Mouse (Mus musculus): ENCODE data around the gene Brca1. TPM values are rescaled to one million over a fixed set of nuclear protein-coding genes. Genes with fewer than 3 reads are reported as not detected.
"Not testable (repeated sequence)": the region's sequence is repeated elsewhere in the genome, so short reads cannot be mapped to it uniquely, and the experiment has no call there.

Gene Brca1
- polyA plus RNA-seq, 1 experiment from 2014 or later = 1.4 TPM

- no peak overlapping the region for H3K27ac ChIP-seq (replicated peaks)
- H3K4me3 ChIP-seq (replicated peaks) = no peak overlapping the region
- H3K9ac ChIP-seq (replicated peaks) = no peak overlapping the region
- no peak overlapping the region for H3K4me2 ChIP-seq
- no peaks in the 10 kb centered on the region for H3K27me3 ChIP-seq (replicated peaks)
- peaks cover 56% of the 10 kb centered on the region for H3K36me3 ChIP-seq
- H3K9me3 ChIP-seq (replicated peaks) = no peaks in the 10 kb centered on the region
- 88% methylated on average over 9 of the region's 9 CpGs for WGBS
- ATAC-seq (ENCODE audit: low FRiP score) = no peak
- peaks cover 6% of the 10 kb centered on the region for H3K4me1 ChIP-seq
Measured at GRCm38 (mm10) chr11:101457631-101458030, 94.1 kb downstream of the Brca1 start.

GRCm38 (mm10) chr11:101455627-101456026 lies 96.1 kb downstream of the Brca1 start:
- peaks cover 37% of the 10 kb centered on the region for H3K36me3 ChIP-seq
- H3K9ac ChIP-seq (replicated peaks) = no peak overlapping the region
- H3K4me3 ChIP-seq (replicated peaks) = no peak overlapping the region
- WGBS = 92% methylated on average over 7 of the region's 7 CpGs
- no peaks in the 10 kb centered on the region for H3K27me3 ChIP-seq (replicated peaks)
- no peak overlapping the region for H3K27ac ChIP-seq (replicated peaks)
- H3K4me1 ChIP-seq = no peaks in the 10 kb centered on the region
- no peak overlapping the region for H3K4me2 ChIP-seq
- no peak for ATAC-seq (ENCODE audit: low FRiP score)
- H3K9me3 ChIP-seq (replicated peaks) = no peaks in the 10 kb centered on the region

- Histone ChIP-seq H3K9me3 (replicated peaks) (no peaks in the 10 kb centered on the region), H3K9ac (replicated peaks) (no peak overlapping the region), H3K27me3 (replicated peaks) (no peaks in the 10 kb centered on the region), H3K4me1 (no peaks in the 10 kb centered on the region), H3K4me2 (no peak overlapping the region), H3K4me3 (replicated peaks) (no peak overlapping the region), H3K36me3 (peaks cover 28% of the 10 kb centered on the region), H3K27ac (replicated peaks) (no peak overlapping the region)
- no peak for ATAC-seq (ENCODE audit: low FRiP score)
- WGBS = 43% methylated on average over 6 of the region's 6 CpGs
Measured at GRCm38 (mm10) chr11:101454702-101455101, 97.1 kb downstream of the Brca1 start.

- peaks cover 5% of the 10 kb centered on the region for H3K36me3 ChIP-seq
- H3K4me3 ChIP-seq (replicated peaks) = no peak overlapping the region
- no peak for ATAC-seq (ENCODE audit: low FRiP score)
- H3K9me3 ChIP-seq (replicated peaks) = no peaks in the 10 kb centered on the region
- no peak overlapping the region for H3K27ac ChIP-seq (replicated peaks)
- WGBS = 72% methylated on average over 10 of the region's 10 CpGs
- no peak overlapping the region for H3K9ac ChIP-seq (replicated peaks)
- no peak overlapping the region for H3K4me2 ChIP-seq
- H3K4me1 ChIP-seq = no peaks in the 10 kb centered on the region
- H3K27me3 ChIP-seq (replicated peaks) = no peaks in the 10 kb centered on the region
Measured at GRCm38 (mm10) chr11:101452093-101452774, 99.5 kb downstream of the Brca1 start.

GRCm38 (mm10) chr11:101451536-101451935 lies 100.2 kb downstream of the Brca1 start:
- Histone ChIP-seq H3K27ac (replicated peaks) (no peak overlapping the region), H3K9me3 (replicated peaks) (no peaks in the 10 kb centered on the region), H3K4me2 (no peak overlapping the region), H3K36me3 (no peaks in the 10 kb centered on the region), H3K4me1 (no peaks in the 10 kb centered on the region), H3K4me3 (replicated peaks) (no peak overlapping the region), H3K27me3 (replicated peaks) (no peaks in the 10 kb centered on the region), H3K9ac (replicated peaks) (no peak overlapping the region)
- WGBS = 88% methylated on average over 10 of the region's 10 CpGs
- ATAC-seq (ENCODE audit: low FRiP score) = no peak

- ATAC-seq (ENCODE audit: low FRiP score) = no peak
- Histone ChIP-seq H3K9ac (replicated peaks) (no peak overlapping the region), H3K27ac (replicated peaks) (no peak overlapping the region), H3K4me3 (replicated peaks) (no peak overlapping the region), H3K4me2 (no peak overlapping the region), H3K9me3 (replicated peaks) (no peaks in the 10 kb centered on the region), H3K36me3 (peaks cover 4% of the 10 kb centered on the region), H3K27me3 (replicated peaks) (no peaks in the 10 kb centered on the region), H3K4me1 (no peaks in the 10 kb centered on the region)
- 88% methylated on average over 3 of the region's 3 CpGs for WGBS
Measured at GRCm38 (mm10) chr11:101450394-101450793, 101.4 kb downstream of the Brca1 start.

GRCm38 (mm10) chr11:101449596-101449995 lies 102.2 kb downstream of the Brca1 start:
- not testable (repeated sequence) for H3K9ac ChIP-seq (replicated peaks); H3K27ac ChIP-seq (replicated peaks); ATAC-seq (ENCODE audit: low FRiP score); H3K4me2 ChIP-seq; H3K27me3 ChIP-seq (replicated peaks); H3K9me3 ChIP-seq (replicated peaks); H3K4me1 ChIP-seq; H3K36me3 ChIP-seq; H3K4me3 ChIP-seq (replicated peaks)
- 81% methylated on average over 4 of the region's 4 CpGs for WGBS

GRCm38 (mm10) chr11:101448899-101449298 lies 102.9 kb downstream of the Brca1 start:
- ATAC-seq (ENCODE audit: low FRiP score) = no peak
- Histone ChIP-seq H3K27me3 (replicated peaks) (no peaks in the 10 kb centered on the region), H3K4me2 (peak overlapping the region; percentile 25), H3K27ac (replicated peaks) (no peak overlapping the region), H3K4me3 (replicated peaks) (peak overlapping the region; percentile 25; the same call in 1 of the 2 replicates), H3K9me3 (replicated peaks) (no peaks in the 10 kb centered on the region), H3K9ac (replicated peaks) (no peak overlapping the region), H3K36me3 (peaks cover 17% of the 10 kb centered on the region), H3K4me1 (peaks cover 11% of the 10 kb centered on the region)
- 84% methylated on average over 4 of the region's 4 CpGs for WGBS

GRCm38 (mm10) chr11:101448274-101448746 lies 103.4 kb downstream of the Brca1 start, which contains the start of gene Ifi35:
Gene Ifi35 (plus strand): TSS chr11:101448407.
- Histone ChIP-seq H3K4me2 (peak within 1 kb of the TSS; percentile 25), H3K4me3 (replicated peaks) (peak within 1 kb of the TSS; percentile 25), H3K27ac (replicated peaks) (no peak within 1 kb of the TSS; the same call in 1 of the 2 replicates), H3K36me3 (peaks cover 21% of the 10 kb centered on the region), H3K4me1 (peaks cover 17% of the 10 kb centered on the region), H3K9me3 (replicated peaks) (no peaks in the 10 kb centered on the region), H3K27me3 (replicated peaks) (no peaks in the 10 kb centered on the region), H3K9ac (replicated peaks) (no peak within 1 kb of the TSS)
- no peak for ATAC-seq (ENCODE audit: low FRiP score)
- 38% methylated on average over 10 of the region's 10 CpGs for WGBS

- Histone ChIP-seq H3K4me3 (replicated peaks) (no peak overlapping the region), H3K9me3 (replicated peaks) (no peaks in the 10 kb centered on the region), H3K9ac (replicated peaks) (no peak overlapping the region), H3K36me3 (peaks cover 21% of the 10 kb centered on the region), H3K27me3 (replicated peaks) (no peaks in the 10 kb centered on the region), H3K27ac (replicated peaks) (no peak overlapping the region; the same call in 1 of the 2 replicates), H3K4me2 (no peak overlapping the region), H3K4me1 (peaks cover 22% of the 10 kb centered on the region)
- no peak for ATAC-seq (ENCODE audit: low FRiP score)
- WGBS = 88% methylated on average over 5 of the region's 5 CpGs
Measured at GRCm38 (mm10) chr11:101447786-101448185, 104.0 kb downstream of the Brca1 start.

GRCm38 (mm10) chr11:101446860-101447259 lies 104.9 kb downstream of the Brca1 start:
- not testable (repeated sequence) for H3K27me3 ChIP-seq (replicated peaks); H3K4me3 ChIP-seq (replicated peaks); H3K9me3 ChIP-seq (replicated peaks); H3K27ac ChIP-seq (replicated peaks); ATAC-seq (ENCODE audit: low FRiP score); H3K9ac ChIP-seq (replicated peaks); H3K4me2 ChIP-seq
- Histone ChIP-seq H3K36me3 (peaks cover 21% of the 10 kb centered on the region), H3K4me1 (peaks cover 22% of the 10 kb centered on the region)
- WGBS = 89% methylated on average over 8 of the region's 8 CpGs

- no peaks in the 10 kb centered on the region for H3K27me3 ChIP-seq (replicated peaks)
- no peak overlapping the region for H3K4me3 ChIP-seq (replicated peaks)
- peaks cover 22% of the 10 kb centered on the region for H3K4me1 ChIP-seq
- H3K9ac ChIP-seq (replicated peaks) = no peak overlapping the region
- 70% methylated on average over 1 of the region's 1 CpGs for WGBS
- no peak overlapping the region for H3K27ac ChIP-seq (replicated peaks)
- ATAC-seq (ENCODE audit: low FRiP score) = no peak
- peaks cover 21% of the 10 kb centered on the region for H3K36me3 ChIP-seq
- H3K9me3 ChIP-seq (replicated peaks) = no peaks in the 10 kb centered on the region
- no peak overlapping the region for H3K4me2 ChIP-seq
Measured at GRCm38 (mm10) chr11:101446319-101446718, 105.4 kb downstream of the Brca1 start.
